Mouse (Mus musculus): ENCODE results near the gene Cluh.

The Cluh gene

DNA sequence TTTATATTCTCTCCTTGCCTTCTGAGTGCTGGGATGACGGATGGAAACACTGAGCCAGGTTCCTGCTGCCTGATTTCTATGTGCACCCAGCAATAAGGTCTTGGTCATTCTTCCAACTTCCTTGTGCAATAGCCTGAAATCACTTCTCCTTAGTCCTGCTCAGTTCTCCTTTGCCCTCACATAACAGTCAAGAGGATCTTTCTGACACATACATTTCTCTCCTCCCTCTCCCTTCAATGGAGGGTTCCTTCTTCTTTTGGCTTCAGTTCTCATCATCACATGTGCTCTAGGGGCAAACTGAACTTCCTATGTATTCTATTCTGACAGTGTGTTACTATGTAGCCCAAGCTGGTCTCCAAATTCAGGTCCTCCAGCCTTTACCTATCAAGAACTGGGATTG is 1.3 kb upstream of the Cluh start:
- in situ Hi-C loops (cut with MboI, MseI): no loop called here

DNA sequence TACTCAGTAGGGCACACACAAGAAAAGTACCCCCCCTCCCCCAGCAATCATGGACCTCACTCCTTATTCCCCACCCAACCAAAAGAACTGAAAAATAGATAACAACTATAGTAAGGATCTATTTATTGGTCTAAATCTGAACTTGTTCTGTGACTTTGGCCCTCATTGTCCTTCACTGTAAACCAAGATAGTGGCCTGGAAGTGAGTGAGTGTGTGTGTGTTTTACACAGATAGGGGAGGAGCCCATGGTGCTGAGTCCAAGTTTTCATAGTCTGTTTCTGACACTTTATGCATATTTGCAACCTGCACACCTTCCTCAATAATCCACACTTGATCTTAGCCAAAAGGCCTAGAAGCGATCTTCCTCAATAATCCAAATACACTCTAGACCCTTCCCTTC is 619 bp upstream of the Cluh start:
- in situ Hi-C loops (cut with MboI, MseI): no loop called here

DNA sequence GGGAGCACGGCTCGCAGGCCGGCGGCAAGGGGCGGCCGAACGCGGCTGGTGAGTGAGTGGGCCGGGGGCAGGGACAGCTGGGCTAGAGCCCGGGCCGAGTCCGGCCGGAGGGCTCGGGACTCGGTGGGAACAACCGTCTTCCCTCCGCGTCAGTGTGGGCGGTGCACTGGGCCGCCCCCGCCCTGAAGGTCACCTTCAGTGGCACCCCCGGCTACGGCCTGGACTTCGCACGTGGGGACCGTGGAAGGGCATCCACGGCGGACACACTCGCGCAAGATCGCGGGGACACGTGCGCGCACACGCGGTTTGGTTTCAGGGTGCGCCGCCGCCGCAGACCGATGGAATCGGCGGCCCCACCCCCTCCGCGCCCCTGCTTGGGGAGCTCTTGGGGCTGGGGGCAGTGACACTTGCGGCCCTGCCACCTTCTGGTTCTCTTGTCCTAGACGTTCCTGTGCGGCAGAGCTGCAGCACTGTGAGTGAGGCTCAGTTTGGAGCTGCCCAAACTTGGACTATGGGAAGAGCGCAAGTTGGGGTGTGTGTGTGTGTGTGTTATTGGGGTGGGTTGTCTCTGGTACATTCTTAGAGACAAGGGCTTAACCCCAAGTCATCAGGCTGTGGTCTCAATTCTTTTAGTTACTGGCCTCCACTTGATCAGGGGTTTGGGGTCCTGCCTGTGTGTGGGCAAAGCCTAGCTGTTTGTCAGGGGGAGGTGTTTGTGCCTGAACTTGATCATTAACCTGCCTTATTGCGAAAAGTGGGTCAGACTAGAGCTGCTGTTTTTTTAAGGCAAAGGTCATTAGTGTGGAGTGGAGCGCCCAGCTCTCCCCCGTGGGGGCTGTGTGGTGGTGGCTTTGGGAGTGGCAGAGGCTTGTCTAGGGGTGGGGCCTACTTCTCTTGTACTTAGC is 604 bp downstream of the Cluh start:
- in situ Hi-C loops (cut with MboI, MseI): no loop called here

DNA sequence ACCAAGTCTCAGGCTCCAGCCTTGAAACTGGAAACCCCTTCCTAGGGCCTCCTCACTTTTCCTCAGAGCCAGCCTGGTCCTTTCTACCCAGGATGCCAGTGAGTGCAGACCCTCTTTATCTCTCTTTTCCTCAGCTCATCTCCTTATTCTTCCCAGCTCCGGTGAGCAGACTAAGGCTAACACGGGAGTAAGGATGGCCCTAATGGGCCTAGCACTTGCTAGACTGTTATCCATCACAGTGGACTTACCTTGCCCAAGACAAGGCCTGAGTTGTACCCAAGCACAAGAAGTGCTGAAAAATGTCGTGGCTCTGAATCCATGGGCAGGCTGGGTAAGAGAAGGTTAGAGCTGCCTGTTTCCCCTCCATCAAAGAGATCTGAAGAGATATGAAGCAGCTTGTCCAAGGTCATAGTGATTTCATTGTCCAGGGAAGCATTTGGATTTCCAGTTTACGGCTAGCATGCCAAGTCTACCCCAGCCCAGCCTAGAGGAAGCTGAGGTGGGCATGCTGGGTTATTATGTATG is 1.3 kb downstream of the Cluh start:
- in situ Hi-C loops (cut with MboI, MseI): no loop called here

DNA sequence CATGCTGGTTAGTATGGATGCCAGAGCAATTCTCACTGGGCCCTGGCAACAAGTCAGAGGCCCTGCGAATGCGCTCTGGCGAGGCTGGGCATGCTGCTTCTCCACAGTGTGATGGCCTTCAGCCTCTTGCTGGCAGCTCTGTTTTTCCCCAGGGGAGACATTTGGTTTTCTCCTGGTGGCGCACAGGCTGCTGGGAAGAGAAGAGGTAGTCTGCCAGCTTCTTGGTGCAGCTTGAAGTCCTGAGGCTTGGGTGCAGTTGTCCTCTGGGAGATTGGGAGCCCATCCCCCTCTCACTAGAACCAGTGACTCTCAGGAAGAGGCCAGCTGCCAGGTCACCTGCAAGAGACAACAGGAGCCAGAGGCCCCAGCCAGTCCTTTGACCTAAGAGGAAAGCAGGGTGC is 3.5 kb downstream of the Cluh start:
- in situ Hi-C loops (cut with MboI, MseI): no loop called here

DNA sequence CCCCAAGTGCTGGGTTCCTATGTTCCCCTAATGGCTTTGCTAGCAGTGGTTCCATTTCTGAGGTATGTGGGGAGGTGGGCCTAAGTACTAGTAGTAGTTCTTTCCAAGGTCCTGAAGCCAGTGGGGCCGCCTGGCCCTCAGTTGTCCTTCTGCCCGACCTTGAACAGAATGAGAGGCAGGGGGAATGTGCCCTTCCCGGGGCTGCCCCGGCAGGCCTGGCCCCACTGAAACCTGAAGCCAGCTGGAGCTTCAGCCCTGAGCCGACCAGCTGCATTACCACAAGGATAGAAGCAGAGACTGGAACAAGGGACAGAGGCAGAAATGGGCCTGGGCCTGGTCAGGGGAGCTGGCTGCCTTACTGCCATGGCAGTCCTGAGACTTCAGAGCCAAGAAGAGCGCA is 4.1 kb downstream of the Cluh start:
- in situ Hi-C loops (cut with MboI, MseI): no loop called here

DNA sequence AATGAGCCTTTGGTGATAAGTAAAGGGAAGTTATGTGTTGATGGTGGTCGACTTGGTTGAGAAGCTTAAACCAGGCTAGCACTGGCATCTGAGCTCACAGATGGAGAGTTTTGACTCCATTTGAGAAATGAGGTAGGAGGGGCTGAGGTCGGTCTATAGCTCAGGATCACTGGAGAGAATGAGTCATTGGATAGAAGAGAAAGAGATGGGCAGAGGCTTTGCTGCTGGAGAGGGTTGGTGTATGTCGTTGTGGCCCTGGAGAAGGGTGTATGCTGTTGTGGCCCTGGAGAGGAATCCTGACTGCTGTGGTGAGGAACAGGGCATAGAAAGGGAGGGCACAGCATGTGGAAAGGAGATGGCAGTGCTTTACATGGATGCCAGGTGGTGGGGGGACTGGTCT is 6.6 kb downstream of the Cluh start:
- in situ Hi-C loops (cut with MboI, MseI): no loop called here

DNA sequence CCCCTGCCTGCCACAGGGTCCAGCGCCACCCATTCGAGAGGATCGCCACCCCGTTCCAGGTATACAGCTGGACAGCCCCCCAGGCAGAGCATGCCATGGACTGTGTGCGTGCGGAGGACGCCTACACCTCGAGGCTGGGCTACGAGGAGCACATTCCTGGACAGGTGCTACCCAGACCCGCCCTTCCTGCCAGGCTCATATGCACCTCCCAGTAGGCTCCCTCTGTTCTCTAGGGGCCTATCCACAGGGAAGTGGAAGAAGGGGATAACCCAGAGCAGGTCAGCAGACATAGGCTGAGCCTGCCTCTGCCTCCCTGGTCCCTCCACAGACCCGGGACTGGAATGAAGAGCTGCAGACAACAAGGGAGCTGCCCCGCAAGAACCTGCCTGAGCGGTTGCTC is 11.0 kb downstream of the Cluh start:
- in situ Hi-C loops (cut with MboI, MseI): loop anchor here (5.0 kb wide), 1 partner anchor 52 kb away; no protein-coding TSS in a partner anchor

DNA sequence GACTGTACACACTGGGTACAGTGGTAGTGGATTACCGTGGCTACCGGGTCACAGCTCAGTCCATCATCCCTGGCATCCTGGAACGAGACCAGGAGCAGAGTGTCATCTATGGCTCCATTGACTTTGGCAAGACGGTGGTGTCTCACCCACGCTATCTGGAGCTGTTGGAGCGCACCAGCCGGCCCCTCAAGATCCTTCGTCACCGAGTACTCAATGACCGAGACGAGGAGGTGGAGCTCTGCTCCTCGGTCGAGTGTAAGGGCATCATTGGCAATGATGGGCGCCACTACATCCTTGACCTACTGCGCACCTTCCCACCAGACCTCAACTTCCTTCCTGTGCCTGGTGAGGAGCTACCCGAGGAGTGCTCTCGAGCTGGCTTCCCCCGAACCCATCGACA is 12.3 kb downstream of the Cluh start:
- in situ Hi-C loops (cut with MboI, MseI): loop anchor here (5.0 kb wide), 1 partner anchor 51 kb away; no protein-coding TSS in a partner anchor

DNA sequence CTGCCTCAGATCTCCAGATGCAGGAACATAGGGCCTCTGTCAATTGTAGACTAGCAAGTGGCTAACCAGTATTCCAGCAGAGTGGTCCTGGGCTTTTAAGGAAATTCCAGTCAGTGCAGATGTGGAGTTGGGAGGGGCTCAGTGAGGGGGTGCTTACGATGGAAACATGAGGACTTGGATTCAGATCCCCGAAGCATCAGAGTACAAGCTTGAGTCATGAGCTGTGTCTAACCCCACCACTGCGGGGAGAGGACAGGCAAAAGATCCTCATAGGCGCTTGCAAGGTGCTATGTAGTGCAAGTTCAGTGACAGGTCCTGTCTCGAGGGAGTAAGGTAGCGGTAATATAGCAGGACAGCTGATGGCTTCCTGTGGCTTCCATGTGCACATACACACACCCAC is 12.9 kb downstream of the Cluh start:
- in situ Hi-C loops (cut with MboI, MseI): loop anchor here (5.0 kb wide), 1 partner anchor 50 kb away; no protein-coding TSS in a partner anchor

DNA sequence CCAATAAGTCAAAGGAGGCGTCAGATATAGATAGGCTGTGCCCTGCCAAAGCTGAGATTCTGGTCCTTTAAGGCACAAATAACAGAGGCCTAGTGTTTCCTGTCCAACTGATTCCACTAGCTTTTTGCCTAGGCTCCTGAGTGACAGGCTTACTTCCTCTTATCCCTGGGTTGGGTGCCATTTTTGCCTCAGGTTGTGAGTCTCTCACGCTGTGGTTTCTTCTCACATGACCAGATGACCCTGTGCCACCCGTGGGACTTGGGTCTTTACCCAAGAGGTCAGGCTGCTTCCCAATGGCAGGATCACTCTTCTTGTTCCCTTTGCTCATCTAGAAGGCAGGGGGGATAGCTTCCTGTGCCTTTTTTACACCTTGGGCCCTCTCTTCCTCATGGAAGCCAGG is 15.0 kb downstream of the Cluh start:
- in situ Hi-C loops (cut with MboI, MseI): loop anchor here (5.0 kb wide), 1 partner anchor 48 kb away; no protein-coding TSS in a partner anchor

DNA sequence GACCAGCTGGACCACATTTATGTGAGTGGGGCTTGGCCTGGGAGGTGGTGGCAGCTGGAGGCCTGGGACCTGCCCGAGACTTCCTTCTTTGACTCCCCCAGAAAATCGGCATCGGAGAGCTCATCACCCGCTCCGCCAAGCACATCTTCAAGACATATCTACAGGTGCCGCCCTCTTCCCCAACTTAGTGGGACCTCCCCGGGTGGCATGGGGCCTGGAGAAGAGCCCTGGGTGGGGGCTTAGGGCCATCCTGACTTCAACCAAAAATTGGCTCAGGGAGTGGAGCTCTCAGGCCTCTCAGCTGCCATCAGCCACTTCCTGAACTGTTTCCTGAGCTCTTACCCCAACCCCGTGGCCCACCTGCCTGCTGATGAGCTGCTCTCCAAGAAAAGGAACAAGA is 15.6 kb downstream of the Cluh start:
- in situ Hi-C loops (cut with MboI, MseI): loop anchor here (5.0 kb wide), 1 partner anchor 47 kb away; no protein-coding TSS in a partner anchor

DNA sequence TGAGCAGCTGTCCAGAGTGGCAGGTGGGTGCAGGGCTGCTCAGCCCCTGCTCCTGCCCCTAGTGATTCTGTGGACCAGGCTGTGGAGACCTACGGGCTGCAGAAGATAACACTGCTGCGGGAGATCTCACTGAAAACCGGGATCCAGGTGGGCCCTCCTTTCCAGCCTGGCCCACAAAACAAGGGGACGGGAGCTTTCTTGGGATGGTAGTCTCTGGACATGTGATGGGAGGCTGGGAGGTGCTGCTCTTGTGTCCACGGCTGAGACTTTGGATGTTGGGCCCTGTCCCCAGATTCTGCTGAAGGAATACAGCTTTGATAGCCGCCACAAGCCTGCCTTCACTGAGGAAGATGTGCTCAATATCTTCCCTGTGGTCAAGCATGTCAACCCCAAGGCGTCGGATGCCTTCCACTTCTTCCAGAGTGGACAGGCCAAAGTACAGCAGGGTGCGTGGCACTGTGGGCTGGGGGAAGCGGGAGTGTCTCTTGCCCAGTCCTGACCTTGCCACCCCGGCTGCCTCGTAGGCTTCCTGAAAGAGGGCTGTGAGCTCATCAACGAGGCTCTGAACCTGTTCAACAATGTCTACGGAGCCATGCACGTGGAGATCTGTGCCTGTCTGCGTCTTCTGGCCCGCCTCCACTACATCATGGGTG is 16.5 kb downstream of the Cluh start:
- in situ Hi-C loops (cut with MboI, MseI): no loop called here

DNA sequence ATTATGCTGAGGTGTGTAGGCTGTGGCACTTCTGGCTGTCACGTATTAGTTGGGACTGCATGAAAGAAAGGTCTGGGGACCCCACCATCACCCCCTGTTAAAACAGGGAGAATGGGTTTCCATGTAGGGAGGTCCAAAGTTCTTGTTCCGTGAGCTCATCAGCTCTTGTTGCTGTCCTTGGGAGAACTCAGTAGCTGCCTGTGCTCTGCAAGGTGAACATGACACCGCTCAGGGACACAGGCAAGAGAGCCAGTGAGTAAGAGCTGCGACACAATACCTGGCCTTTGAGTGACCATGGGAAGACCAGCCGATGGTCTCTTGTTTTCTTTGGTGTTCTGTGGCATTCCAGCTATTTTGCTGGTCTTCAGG is 17.0 kb downstream of the Cluh start:
- in situ Hi-C loops (cut with MboI, MseI): no loop called here

DNA sequence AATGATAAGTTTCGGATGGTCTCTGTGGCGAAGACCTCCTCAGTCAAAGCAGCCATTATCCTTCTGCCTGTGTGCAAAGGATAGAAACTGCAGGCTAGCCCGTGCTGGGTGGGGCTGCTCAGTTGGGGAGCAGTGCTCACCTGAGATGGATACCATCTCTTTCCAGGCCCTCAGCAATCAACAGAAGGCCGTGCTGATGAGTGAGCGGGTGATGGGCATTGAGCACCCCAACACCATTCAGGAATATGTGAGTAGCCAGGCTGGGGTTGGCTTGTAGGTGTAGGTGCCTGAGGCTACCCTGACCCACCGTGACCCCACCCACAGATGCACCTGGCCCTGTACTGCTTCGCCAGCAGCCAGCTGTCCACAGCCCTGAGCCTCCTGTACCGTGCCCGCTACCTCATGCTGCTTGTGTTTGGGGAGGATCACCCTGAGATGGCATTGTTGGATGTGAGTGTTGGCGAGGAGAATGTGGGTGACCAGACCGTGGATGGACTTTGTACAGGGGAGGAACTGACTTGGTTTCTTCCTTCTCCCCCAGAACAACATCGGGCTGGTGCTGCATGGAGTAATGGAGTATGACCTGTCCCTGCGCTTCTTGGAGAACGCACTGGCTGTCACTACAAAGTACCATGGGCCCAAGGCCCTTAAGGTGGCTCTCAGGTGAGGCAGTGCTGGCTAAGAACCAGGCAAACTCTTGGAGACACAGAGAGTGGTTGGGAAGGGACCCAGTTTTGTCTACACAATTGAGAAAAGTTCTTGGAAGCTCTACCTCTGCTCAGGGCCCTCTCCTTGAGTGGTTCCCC is 17.7 kb downstream of the Cluh start:
- in situ Hi-C loops (cut with MboI, MseI): no loop called here

DNA sequence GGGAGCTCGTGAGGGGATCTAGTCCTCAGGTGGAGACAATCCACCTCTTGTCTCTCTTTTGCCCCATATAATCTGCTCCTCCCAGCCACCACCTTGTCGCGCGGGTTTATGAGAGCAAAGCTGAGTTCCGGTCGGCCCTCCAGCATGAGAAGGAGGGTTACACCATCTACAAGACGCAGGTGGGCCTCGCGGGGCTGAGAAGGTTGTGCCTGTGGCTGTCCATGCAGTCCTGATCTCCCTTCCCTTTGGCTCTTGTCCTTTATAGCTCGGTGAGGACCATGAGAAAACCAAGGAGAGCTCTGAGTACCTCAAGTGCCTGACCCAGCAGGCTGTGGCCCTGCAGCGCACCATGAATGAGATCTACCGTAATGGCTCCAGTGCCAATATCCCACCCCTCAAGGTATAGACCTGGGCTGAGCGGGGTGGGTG is 18.3 kb downstream of the Cluh start:
- in situ Hi-C loops (cut with MboI, MseI): no loop called here

DNA sequence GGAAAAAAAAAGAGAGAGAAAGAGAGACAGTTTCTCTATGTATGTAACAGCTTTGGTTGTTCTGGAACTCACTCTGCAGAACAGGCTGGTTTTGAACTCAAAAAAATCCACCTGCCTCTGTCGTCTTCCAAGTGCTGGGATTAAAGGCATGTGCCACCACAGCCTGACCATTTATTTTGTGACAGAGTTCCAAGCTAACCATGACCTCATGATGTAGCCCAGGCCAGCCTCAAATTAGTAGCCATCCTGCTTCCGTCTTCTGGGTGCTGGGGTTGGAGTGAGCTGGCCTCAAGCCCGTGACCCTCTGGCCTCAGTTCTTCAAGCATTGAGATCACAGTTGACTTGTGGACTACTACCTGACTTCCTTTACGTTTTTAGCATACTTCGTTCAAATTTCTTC is 19.2 kb downstream of the Cluh start:
- in situ Hi-C loops (cut with MboI, MseI): no loop called here

DNA sequence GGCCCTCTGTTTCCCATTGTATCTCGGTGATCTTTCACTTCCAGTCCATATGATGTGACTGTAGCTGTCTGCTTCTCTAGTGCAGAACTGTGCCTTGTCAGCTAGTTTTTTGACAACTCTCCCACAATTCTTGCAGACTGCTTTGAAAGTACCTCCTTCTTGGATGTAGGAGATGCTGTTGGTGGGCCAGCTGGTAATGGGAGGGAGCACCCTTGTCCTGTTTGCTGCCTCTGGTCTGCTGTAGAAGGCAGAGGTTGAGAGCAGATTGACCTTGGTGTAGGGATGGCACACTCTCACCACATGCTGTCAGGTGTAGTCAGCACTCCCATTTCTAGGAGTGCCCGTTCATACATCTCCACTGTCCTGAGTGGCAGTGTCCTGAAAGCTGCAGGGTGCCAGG is 19.7 kb downstream of the Cluh start:
- in situ Hi-C loops (cut with MboI, MseI): no loop called here

DNA sequence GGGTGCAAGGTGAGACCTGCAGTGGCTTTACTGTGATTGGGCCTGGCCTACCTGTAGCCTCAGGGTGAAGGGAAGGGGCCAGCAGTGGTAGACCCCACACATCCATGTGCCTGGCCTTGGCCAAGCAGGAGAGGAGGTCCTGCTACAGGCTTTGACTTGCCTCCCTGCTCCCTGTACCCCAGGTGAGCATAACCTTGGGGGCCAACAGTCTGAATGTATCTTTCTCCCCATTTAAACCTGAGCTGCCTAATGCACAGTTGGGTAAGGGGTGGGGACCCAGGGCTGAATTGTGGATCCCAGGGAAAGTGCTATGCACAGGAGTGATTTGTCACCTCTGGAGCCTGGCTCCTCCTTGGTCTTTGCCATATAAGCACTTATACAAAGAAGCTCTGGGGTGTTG is 20.9 kb downstream of the Cluh start:
- in situ Hi-C loops (cut with MboI, MseI): no loop called here

DNA sequence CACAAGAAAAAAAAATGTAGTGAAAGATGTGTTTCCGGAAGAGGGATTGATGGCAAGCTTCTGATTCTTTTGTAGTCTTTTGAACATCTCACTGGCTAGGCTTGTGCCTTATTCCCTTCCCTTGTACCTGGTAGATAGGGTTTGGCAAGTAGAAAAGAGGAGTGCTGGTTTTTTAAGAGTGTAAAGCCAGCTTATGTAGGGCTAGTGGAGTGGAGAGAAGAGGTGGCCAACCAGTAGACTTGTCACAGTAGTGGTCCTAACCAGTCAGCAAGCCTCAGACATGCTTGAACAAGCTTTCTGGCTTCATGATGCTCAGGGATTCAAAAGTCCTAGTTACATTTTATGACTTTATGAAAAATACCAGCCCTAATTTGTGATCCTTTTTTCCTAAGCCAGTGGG is 21.7 kb downstream of the Cluh start:
- in situ Hi-C loops (cut with MboI, MseI): no loop called here

DNA sequence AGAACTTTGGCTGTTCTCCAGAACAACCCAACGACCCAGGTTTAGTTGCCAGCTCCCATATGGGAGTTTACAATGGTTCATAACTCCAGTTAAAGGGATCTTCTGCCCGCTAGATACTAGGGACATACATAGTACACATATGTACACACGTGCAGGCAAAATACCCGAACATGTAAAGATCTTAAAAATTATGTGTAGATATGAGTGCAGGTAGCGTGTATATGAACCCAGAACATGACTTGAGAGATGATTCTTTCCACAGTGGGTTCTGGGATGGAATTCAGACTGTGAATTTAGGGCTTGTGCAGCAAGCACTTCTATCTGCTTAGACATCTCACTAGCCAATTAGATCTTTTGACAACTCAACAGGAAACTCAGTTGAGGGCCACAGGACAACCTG is 22.5 kb downstream of the Cluh start:
- in situ Hi-C loops (cut with MboI, MseI): no loop called here
